8 mouse cellular contexts compared by ENCODE assay signal in the genomic region with DNA sequence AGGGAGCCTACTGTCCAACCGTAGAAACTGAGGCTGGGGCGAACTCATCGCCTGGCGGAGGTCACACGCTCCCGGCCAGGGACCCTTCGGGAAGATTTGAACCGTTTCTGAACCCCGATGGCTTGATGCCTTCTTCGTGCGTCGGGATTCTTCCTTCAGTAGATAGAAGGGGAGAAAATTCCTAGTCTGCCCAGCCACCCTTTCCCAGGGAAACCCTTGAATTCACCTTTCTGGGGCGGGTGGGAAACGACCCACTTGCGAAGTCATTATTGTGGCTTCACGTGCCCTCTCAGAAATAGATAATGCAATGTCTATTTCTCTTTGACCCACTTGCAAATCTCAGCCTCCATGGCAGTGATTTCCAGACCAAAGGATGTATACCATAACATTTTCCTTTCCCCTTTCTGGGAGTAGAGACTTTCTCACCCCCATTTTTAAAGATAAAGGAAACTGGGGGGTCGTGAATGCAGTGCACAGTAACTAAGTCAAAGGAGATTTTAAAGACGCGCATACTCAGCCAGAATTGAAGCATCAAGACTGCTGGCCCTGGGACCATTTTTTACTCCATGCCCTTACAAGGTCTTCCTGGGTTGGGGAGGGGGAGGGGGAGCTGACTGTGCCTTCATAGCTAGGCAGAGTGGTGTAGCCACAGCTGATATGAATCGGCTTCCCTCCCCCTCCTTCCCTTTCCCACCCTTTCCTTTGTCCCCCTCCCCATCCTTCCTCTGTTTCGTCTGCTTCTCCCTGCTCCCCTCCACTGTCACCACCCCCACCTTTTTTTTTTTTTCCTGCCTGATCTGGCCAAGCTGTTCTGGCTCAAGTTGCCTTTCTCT. TPM values are rescaled to one million over a fixed set of nuclear protein-coding genes. Genes with fewer than 3 reads are reported as not detected.
DNase-seq lines count a peak whose midpoint lies in the region; ATAC-seq lines count a peak whose summit lies in the region.

No protein-coding gene starts in this region.

- H3K9me3 ChIP-seq in heart, embryonic 13.5 days: no peaks in the 10 kb centered on the region
- H3K9me3 ChIP-seq in kidney, embryonic 15.5 days (replicated peaks): no peaks in the 10 kb centered on the region
- H3K9me3 ChIP-seq in liver, embryonic 13.5 days (replicated peaks): no peaks in the 10 kb centered on the region
- H3K9me3 ChIP-seq in neural tube, embryonic 12.5 days: no peaks in the 10 kb centered on the region

- peaks cover 58% of the 10 kb centered on the region for H3K4me1 ChIP-seq in heart, embryonic 13.5 days
- peaks cover 49% of the 10 kb centered on the region for H3K4me1 ChIP-seq in kidney, embryonic 15.5 days
- peaks cover 40% of the 10 kb centered on the region for H3K4me1 ChIP-seq in liver, embryonic 13.5 days (replicated peaks)
- H3K4me1 ChIP-seq in neural tube, embryonic 12.5 days: peaks cover 34% of the 10 kb centered on the region

- no peak for ATAC-seq in heart, embryonic 13.5 days (ENCODE audit: extremely low read depth, insufficient number of reproducible peaks, low FRiP score, low TSS enrichment)
- ATAC-seq in kidney, embryonic 15.5 days (replicated peaks; ENCODE audit: low FRiP score): peak; percentile 42
- ATAC-seq in liver, embryonic 13.5 days (ENCODE audit: low read depth): no peak
- ATAC-seq in neural tube, embryonic 12.5 days (ENCODE audit: low FRiP score, low read depth): peak; percentile 22

- H3K36me3 ChIP-seq in heart, embryonic 13.5 days: peaks cover 44% of the 10 kb centered on the region
- H3K36me3 ChIP-seq in kidney, embryonic 15.5 days: peaks cover 39% of the 10 kb centered on the region
- H3K36me3 ChIP-seq in liver, embryonic 13.5 days: peaks cover 31% of the 10 kb centered on the region
- peaks cover 31% of the 10 kb centered on the region for H3K36me3 ChIP-seq in neural tube, embryonic 12.5 days

- DNase-seq in 416B (ENCODE audit: low read depth): peak; percentile 88
- peak; percentile 83 for DNase-seq in Muller cell, postnatal 12 days (ENCODE audit: inconsistent ontology term)
- DNase-seq in embryo, embryonic 11.5 days (ENCODE audit: low read depth, low spot score): peak; percentile 36
- DNase-seq in liver, embryonic 13.5 days: no peak
- DNase-seq in yolk sac, embryonic 10.5 days (ENCODE audit: low spot score): peak; percentile 53

- peak overlapping the region; percentile 95 for H3K27ac ChIP-seq in heart, embryonic 13.5 days (replicated peaks)
- H3K27ac ChIP-seq in kidney, embryonic 15.5 days: peak overlapping the region; percentile 97
- H3K27ac ChIP-seq in liver, embryonic 13.5 days: peak overlapping the region; percentile 90
- H3K27ac ChIP-seq in neural tube, embryonic 12.5 days: peak overlapping the region; percentile 81; the same call in 1 of the 2 replicates

- peak overlapping the region; percentile 88 for H3K4me2 ChIP-seq in heart, embryonic 13.5 days
- H3K4me2 ChIP-seq in kidney, embryonic 15.5 days: peak overlapping the region; percentile 67
- H3K4me2 ChIP-seq in liver, embryonic 13.5 days: peak overlapping the region; percentile 95
- peak overlapping the region; percentile 82 for H3K4me2 ChIP-seq in neural tube, embryonic 12.5 days (replicated peaks)

- H3K4me3 ChIP-seq in heart, embryonic 13.5 days: peak overlapping the region; percentile 92
- H3K4me3 ChIP-seq in kidney, embryonic 15.5 days (replicated peaks): peak overlapping the region; percentile 88
- peak overlapping the region; percentile 80 for H3K4me3 ChIP-seq in liver, embryonic 13.5 days (replicated peaks)
- peak overlapping the region; percentile 98 for H3K4me3 ChIP-seq in neural tube, embryonic 12.5 days

- under 1% methylated on average over 21 of the region's 21 CpGs for WGBS in heart, embryonic 13.5 days
- under 1% methylated on average over 21 of the region's 21 CpGs for WGBS in kidney, embryonic 15.5 days
- 2% methylated on average over 21 of the region's 21 CpGs for WGBS in liver, embryonic 13.5 days (ENCODE audit: insufficient replicate concordance)
- WGBS in neural tube, embryonic 12.5 days: 2% methylated on average over 21 of the region's 21 CpGs

- peak overlapping the region; percentile 97 for H3K9ac ChIP-seq in heart, embryonic 13.5 days
- peak overlapping the region; percentile 95 for H3K9ac ChIP-seq in kidney, embryonic 15.5 days
- H3K9ac ChIP-seq in liver, embryonic 13.5 days: peak overlapping the region; percentile 86
- peak overlapping the region; percentile 94 for H3K9ac ChIP-seq in neural tube, embryonic 12.5 days

- H3K27me3 ChIP-seq in heart, embryonic 13.5 days (replicated peaks): no peaks in the 10 kb centered on the region
- no peaks in the 10 kb centered on the region for H3K27me3 ChIP-seq in kidney, embryonic 15.5 days
- no peaks in the 10 kb centered on the region for H3K27me3 ChIP-seq in liver, embryonic 13.5 days
- no peaks in the 10 kb centered on the region for H3K27me3 ChIP-seq in neural tube, embryonic 12.5 days (replicated peaks)

RNA-seq across cellular contexts. Expression of gene Fkbp1a, which starts 1.0 kb away (rescaled TPM):
- 657 and 732 TPM in 2 replicates for polyA plus RNA-seq in heart, embryonic 13.5 days (2015; fragmentation: Nextera tagmentation; extraction: Ambion mirVana)
- 707 and 718 TPM in 2 replicates for polyA plus RNA-seq in kidney, embryonic 15.5 days (2015; fragmentation: Nextera tagmentation; extraction: Ambion mirVana)
- 178 and 198 TPM in 2 replicates for polyA plus RNA-seq in liver, embryonic 13.5 days (2015; fragmentation: Nextera tagmentation; extraction: Ambion mirVana)
- polyA plus RNA-seq in neural tube, embryonic 12.5 days (2016; fragmentation: Nextera tagmentation; extraction: Ambion mirVana): 604 and 611 TPM in 2 replicates

RNA-seq across cellular contexts. Expression of gene Sdcbp2, which starts 29.1 kb away (rescaled TPM):
- polyA plus RNA-seq in heart, embryonic 13.5 days (2015; fragmentation: Nextera tagmentation; extraction: Ambion mirVana): 1.6 and 2.0 TPM in 2 replicates
- polyA plus RNA-seq in kidney, embryonic 15.5 days (2015; fragmentation: Nextera tagmentation; extraction: Ambion mirVana): 1.4 and 2.2 TPM in 2 replicates
- 0.25 and 0.33 TPM in 2 replicates for polyA plus RNA-seq in liver, embryonic 13.5 days (2015; fragmentation: Nextera tagmentation; extraction: Ambion mirVana)
- 1.2 and 1.3 TPM in 2 replicates for polyA plus RNA-seq in neural tube, embryonic 12.5 days (2016; fragmentation: Nextera tagmentation; extraction: Ambion mirVana)

RNA-seq across cellular contexts. Expression of gene Nsfl1c, which starts 49.3 kb away (rescaled TPM):
- polyA plus RNA-seq in heart, embryonic 13.5 days (2015; fragmentation: Nextera tagmentation; extraction: Ambion mirVana): 149 and 171 TPM in 2 replicates
- 248 TPM in 2 replicates for polyA plus RNA-seq in kidney, embryonic 15.5 days (2015; fragmentation: Nextera tagmentation; extraction: Ambion mirVana)
- polyA plus RNA-seq in liver, embryonic 13.5 days (2015; fragmentation: Nextera tagmentation; extraction: Ambion mirVana): 99.8 and 107 TPM in 2 replicates
- polyA plus RNA-seq in neural tube, embryonic 12.5 days (2016; fragmentation: Nextera tagmentation; extraction: Ambion mirVana): 252 and 260 TPM in 2 replicates

Comparison
In these comparisons a context has a peak if more than half of its experiments do, and no peak if none do; other contexts are left out.
1. ATAC-seq: peak in kidney, embryonic 15.5 days (single experiment) and neural tube, embryonic 12.5 days (single experiment); none in heart, embryonic 13.5 days (single experiment) and liver, embryonic 13.5 days (single experiment).
2. Peak in every context shown above with its lines, with median percentiles within 50 percentile points of each other: H3K27ac ChIP-seq, H3K4me2 ChIP-seq, H3K4me3 ChIP-seq and H3K9ac ChIP-seq.